In the genomic region with DNA sequence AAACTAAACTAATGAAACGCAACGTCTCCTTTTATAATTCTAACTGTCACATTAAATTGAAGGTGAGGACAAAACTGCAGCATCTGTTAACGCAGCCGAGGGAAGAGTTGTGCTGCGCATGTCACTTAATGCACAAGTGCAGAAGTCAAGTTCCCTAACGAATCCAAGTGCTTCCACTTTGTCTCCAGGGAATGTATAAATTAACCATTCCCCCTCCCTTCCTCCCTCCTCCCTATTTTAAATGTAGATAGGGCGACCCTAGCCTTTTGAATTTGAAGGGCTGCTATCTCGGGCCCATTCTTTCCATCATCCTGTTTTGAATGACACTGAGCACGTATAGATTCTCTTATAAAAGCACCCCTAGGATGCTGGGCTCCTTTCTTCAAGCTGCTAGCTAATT, we compare ENCODE assay signal across 8 mouse cellular contexts. TPM values are rescaled to one million over a fixed set of nuclear protein-coding genes. Genes with fewer than 3 reads are reported as not detected.
A peak's percentile ranks its signal among the peaks of the same experiment; 100 is the strongest.
DNase-seq lines count a peak whose midpoint lies in the region; ATAC-seq and TF ChIP-seq lines count a peak whose summit lies in the region.

No protein-coding gene starts in this region.

- H3K9ac ChIP-seq in ES-Bruce4 (ENCODE audit: low read depth, poor library complexity, severe bottlenecking) = peak overlapping the region; percentile 100
- peak overlapping the region; percentile 97 for H3K9ac ChIP-seq in forebrain, embryonic 13.5 days
- H3K9ac ChIP-seq in liver, embryonic 14.5 days (replicated peaks) = peak overlapping the region; percentile 70; the same call in 1 of the 2 replicates

- no peak for TF ChIP-seq EP300 in ES-Bruce4 (IDR thresholded peaks at IDR 0.05; ENCODE audit: insufficient read depth, low read depth, low read length)
- no peak for TF ChIP-seq EP300 in liver, embryonic 14.5 days (IDR thresholded peaks at IDR 0.05; ENCODE audit: low read depth)

- H3K4me1 ChIP-seq in ES-Bruce4 (ENCODE audit: control insufficient read depth, insufficient read depth, low read length) = peaks cover 10% of the 10 kb centered on the region
- H3K4me1 ChIP-seq in forebrain, embryonic 13.5 days = peaks cover 37% of the 10 kb centered on the region
- peaks cover 14 to 28% of the 10 kb centered on the region in 2 experiments for H3K4me1 ChIP-seq in liver, embryonic 14.5 days (replicated peaks; ENCODE audit: control insufficient read depth in 2 of 2, insufficient read depth in 2 of 2, low read length in 1 of 2)

- H3K27me3 ChIP-seq in ES-Bruce4 (ENCODE audit: control insufficient read depth, insufficient read depth, low read length, poor library complexity, severe bottlenecking) = no peaks in the 10 kb centered on the region
- H3K27me3 ChIP-seq in forebrain, embryonic 13.5 days = no peaks in the 10 kb centered on the region
- no peaks in the 10 kb centered on the region for H3K27me3 ChIP-seq in liver, embryonic 14.5 days (ENCODE audit: control insufficient read depth, insufficient read depth, low read length)

- DNase-seq in embryo, embryonic 10 days (ENCODE audit: low spot score) = peak; percentile 63
- DNase-seq in embryo, embryonic 9.5 days (ENCODE audit: extremely low spot score) = no peak
- DNase-seq in liver, embryonic 14.5 days (ENCODE audit: low read depth in 3 of 3, low spot score in 3 of 3) = no peak
- no peak for DNase-seq in left cerebral cortex, postnatal 4 days
- no peak for DNase-seq in cerebellum, postnatal 4 days (ENCODE audit: low spot score in 2 of 2)

- TF ChIP-seq CTCF in ES-Bruce4 (IDR thresholded peaks at IDR 0.05; ENCODE audit: low read depth, low read length) = no peak
- TF ChIP-seq CTCF in liver, embryonic 14.5 days (IDR thresholded peaks at IDR 0.05; ENCODE audit: low read depth) = no peak

- no peak for TF ChIP-seq POLR2A in ES-Bruce4 (IDR thresholded peaks at IDR 0.05; ENCODE audit: insufficient read depth, low read length)

- intact Hi-C loops in left cerebral cortex, postnatal 4 days (cut with DNase I) = loop anchor here (5.0 kb wide), 1 partner anchor 305 kb away; the partner anchor contains the start of genes 9030612E09Rik and Sobp

- no peaks in the 10 kb centered on the region for H3K9me3 ChIP-seq in ES-Bruce4 (replicated peaks; ENCODE audit: control insufficient read depth, insufficient read depth, low read length, poor library complexity, severe bottlenecking)
- H3K9me3 ChIP-seq in forebrain, embryonic 13.5 days (replicated peaks) = no peaks in the 10 kb centered on the region
- no peaks in the 10 kb centered on the region for H3K9me3 ChIP-seq in liver, embryonic 14.5 days (ENCODE audit: control insufficient read depth, low read length)

- peak overlapping the region; percentile 90 for H3K4me2 ChIP-seq in forebrain, embryonic 13.5 days
- peak overlapping the region; percentile 93 for H3K4me2 ChIP-seq in liver, embryonic 14.5 days (ENCODE audit: low read depth)

- WGBS in forebrain, embryonic 13.5 days = 1% methylated on average over 9 of the region's 9 CpGs
- WGBS in liver, embryonic 14.5 days (ENCODE audit: insufficient replicate concordance) = 28% methylated on average over 9 of the region's 9 CpGs

- no peaks in the 10 kb centered on the region for H3K36me3 ChIP-seq in ES-Bruce4 (ENCODE audit: control insufficient read depth, insufficient read depth, low read length, poor library complexity, severe bottlenecking)
- H3K36me3 ChIP-seq in forebrain, embryonic 13.5 days (ENCODE audit: poor library complexity, severe bottlenecking) = no peaks in the 10 kb centered on the region
- no peaks in the 10 kb centered on the region for H3K36me3 ChIP-seq in liver, embryonic 14.5 days (replicated peaks; ENCODE audit: control insufficient read depth, insufficient read depth, low read depth)

- peak overlapping the region; percentile 90; the same call in 1 of the 2 replicates for H3K4me3 ChIP-seq in ES-Bruce4 (ENCODE audit: low read depth, low read length)
- H3K4me3 ChIP-seq in forebrain, embryonic 13.5 days = peak overlapping the region; percentile 79
- peak overlapping the region; percentile 35 to 84; a peak in 3 of 4 replicates for H3K4me3 ChIP-seq in liver, embryonic 14.5 days (ENCODE audit: insufficient read depth in 1 of 2, low read depth in 2 of 2, low read length in 2 of 2)

- ATAC-seq in forebrain, embryonic 13.5 days = no peak
- no peak for ATAC-seq in liver, embryonic 14.5 days (ENCODE audit: insufficient read depth)
- ATAC-seq in cerebellum, adult (ENCODE audit: insufficient number of reproducible peaks, low FRiP score, low TSS enrichment) = no peak

- peak overlapping the region; percentile 96 for H3K27ac ChIP-seq in ES-Bruce4 (ENCODE audit: insufficient read depth, low read length)
- H3K27ac ChIP-seq in forebrain, embryonic 13.5 days = peak overlapping the region; percentile 98
- H3K27ac ChIP-seq in liver, embryonic 14.5 days = no peak overlapping the region

RNA-seq across cellular contexts. Expression of gene Bend3, which starts 1.2 kb away (rescaled TPM):
- 18.2 and 18.9 TPM in 2 replicates for polyA plus RNA-seq in ES-Bruce4 (2011; ENCODE audit: insufficient read depth, insufficient read length, low read depth, missing spikeins)
- polyA plus RNA-seq in forebrain, embryonic 13.5 days (2015; fragmentation: Nextera tagmentation; extraction: Ambion mirVana) = 3.8 and 5.0 TPM in 2 replicates
- 2.0 and 2.1 TPM in 2 replicates for polyA plus RNA-seq in liver, embryonic 14.5 days (2012; rRNA removed)
- polyA plus RNA-seq in liver, embryonic 14.5 days (2014; fragmentation: Nextera tagmentation; extraction: Ambion mirVana) = 1.2 and 1.3 TPM in 2 replicates
- total RNA-seq in left cerebral cortex, postnatal 4 days (2021) = 10 to 100 TPM; 13.3 to 14.1 TPM

RNA-seq across cellular contexts. Expression of gene Gm9803, which starts 46.4 kb away (rescaled TPM):
- 28.5 and 40.0 TPM in 2 replicates for polyA plus RNA-seq in ES-Bruce4 (2011; ENCODE audit: insufficient read depth, insufficient read length, low read depth, missing spikeins)
- 19.4 and 23.4 TPM in 2 replicates for polyA plus RNA-seq in forebrain, embryonic 13.5 days (2015; fragmentation: Nextera tagmentation; extraction: Ambion mirVana)
- 12.3 and 14.7 TPM in 2 replicates for polyA plus RNA-seq in liver, embryonic 14.5 days (2012; rRNA removed)
- polyA plus RNA-seq in liver, embryonic 14.5 days (2014; fragmentation: Nextera tagmentation; extraction: Ambion mirVana) = 8.5 and 10.0 TPM in 2 replicates
- 1 to 10 TPM; 4.9 TPM for total RNA-seq in left cerebral cortex, postnatal 4 days (2021)
